Mouse (Mus musculus) heart, embryonic 10.5 days (tissue): ENCODE results near the gene Selenbp1. TPM values are rescaled to one million over a fixed set of nuclear protein-coding genes. Genes with fewer than 3 reads are reported as not detected.
A peak's percentile ranks its signal among the peaks of the same experiment; 100 is the strongest.
"Not testable (repeated sequence)": the region's sequence is repeated elsewhere in the genome, so short reads cannot be mapped to it uniquely, and the experiment has no call there.

ENCODE experiments used
- DNase-seq: peaks from one replicate; pipeline ENCODE4 v3.0.0-alpha.2; 2017; ENCODE audit warnings: low spot score
- H3K27ac ChIP-seq: fragments of 300-500 bp; sonication (generic); 2 replicates; pipeline ENCODE4 v1.5.1; 2016; ENCODE audit warnings: mild to moderate bottlenecking
- H3K27me3 ChIP-seq: fragments of 300-500 bp; sonication (generic); 2 replicates; pipeline ENCODE4 v1.6.1; 2016; ENCODE audit warnings: mild to moderate bottlenecking; ENCODE audit not compliant: poor library complexity, insufficient read depth, severe bottlenecking
- H3K36me3 ChIP-seq: fragments of 300-500 bp; sonication (generic); 2 replicates; pipeline ENCODE4 v1.6.1; 2016; ENCODE audit warnings: mild to moderate bottlenecking, moderate library complexity
- H3K4me1 ChIP-seq: fragments of 300-500 bp; sonication (generic); 2 replicates; pipeline ENCODE4 v1.6.1; 2016; ENCODE audit warnings: mild to moderate bottlenecking
- H3K4me3 ChIP-seq: fragments of 300-500 bp; sonication (generic); 2 replicates; pipeline ENCODE4 v1.5.1; 2016; ENCODE audit warnings: mild to moderate bottlenecking, moderate library complexity
- H3K9me3 ChIP-seq: fragments of 300-500 bp; sonication (generic); 2 replicates; pipeline ENCODE4 v1.6.1; 2016; ENCODE audit warnings: mild to moderate bottlenecking, moderate library complexity
- WGBS: fragments of 180-500 bp; shearing (Covaris S2); methylation state at CpG from one replicate; pipeline ENCODE4 v1.1.7; 2016; 5-methylcytosine and 5-hydroxymethylcytosine counted together
- polyA plus RNA-seq: library from polyadenylated mRNA; unstranded; fragments of >200 nt; fragmentation: Nextera tagmentation; extraction: Ambion mirVana; gene quantifications from 2 replicates; pipeline ENCODE4 v1.2.1, GENCODE M21; 2016

The Selenbp1 gene
- polyA plus RNA-seq = 30.5 and 35.8 TPM in 2 replicates

DNA sequence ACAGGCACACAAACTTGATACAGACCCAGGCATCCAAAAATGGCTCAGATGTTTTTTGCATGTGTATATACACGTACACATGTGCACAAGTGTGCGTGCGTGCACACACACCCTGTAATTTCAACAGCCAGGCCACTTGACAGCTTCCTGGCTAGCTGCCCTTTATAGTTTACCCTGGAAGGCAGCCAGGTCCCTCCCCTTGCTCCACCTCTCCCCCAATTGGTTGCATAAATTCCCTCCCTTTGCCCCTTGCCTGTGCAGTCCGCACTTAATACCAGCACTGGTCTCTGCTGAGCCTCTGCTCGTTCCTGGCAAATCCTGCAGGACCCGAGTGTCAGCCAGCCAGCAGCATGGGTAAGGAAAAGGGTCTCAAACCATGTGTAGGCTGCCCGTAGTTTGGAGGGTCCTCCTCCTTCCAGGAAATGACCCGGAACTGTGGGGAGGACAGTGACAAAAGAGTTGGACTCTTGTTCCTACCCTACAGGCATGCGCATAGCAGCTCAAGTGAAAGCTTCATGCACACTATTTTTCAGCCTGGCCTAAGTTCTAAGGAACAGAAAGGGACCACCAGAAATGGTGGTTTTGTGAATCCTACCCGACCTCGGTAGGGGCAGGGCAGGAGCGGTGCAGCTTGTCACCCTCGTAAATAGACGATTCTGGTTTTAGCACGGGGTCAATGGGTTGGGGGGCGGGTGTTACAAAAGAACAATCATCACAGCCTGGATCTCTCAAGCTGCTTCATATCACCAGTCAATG lies at the start of gene Selenbp1:
Selenbp1 (plus strand) TSS at position 248 of the 756 bp plus-strand sequence.
- peak within 1 kb of the TSS; percentile 47 for H3K4me3 ChIP-seq
- H3K4me1 ChIP-seq = peaks cover 30% of the 10 kb centered on the region
- peak within 1 kb of the TSS; percentile 85 for H3K27ac ChIP-seq
- WGBS = 22% methylated on average over 16 of the region's 16 CpGs
- no peaks in the 10 kb centered on the region for H3K36me3 ChIP-seq
- H3K27me3 ChIP-seq = no peaks in the 10 kb centered on the region
- DNase-seq = peak; percentile 95
- no peaks in the 10 kb centered on the region for H3K9me3 ChIP-seq

DNA sequence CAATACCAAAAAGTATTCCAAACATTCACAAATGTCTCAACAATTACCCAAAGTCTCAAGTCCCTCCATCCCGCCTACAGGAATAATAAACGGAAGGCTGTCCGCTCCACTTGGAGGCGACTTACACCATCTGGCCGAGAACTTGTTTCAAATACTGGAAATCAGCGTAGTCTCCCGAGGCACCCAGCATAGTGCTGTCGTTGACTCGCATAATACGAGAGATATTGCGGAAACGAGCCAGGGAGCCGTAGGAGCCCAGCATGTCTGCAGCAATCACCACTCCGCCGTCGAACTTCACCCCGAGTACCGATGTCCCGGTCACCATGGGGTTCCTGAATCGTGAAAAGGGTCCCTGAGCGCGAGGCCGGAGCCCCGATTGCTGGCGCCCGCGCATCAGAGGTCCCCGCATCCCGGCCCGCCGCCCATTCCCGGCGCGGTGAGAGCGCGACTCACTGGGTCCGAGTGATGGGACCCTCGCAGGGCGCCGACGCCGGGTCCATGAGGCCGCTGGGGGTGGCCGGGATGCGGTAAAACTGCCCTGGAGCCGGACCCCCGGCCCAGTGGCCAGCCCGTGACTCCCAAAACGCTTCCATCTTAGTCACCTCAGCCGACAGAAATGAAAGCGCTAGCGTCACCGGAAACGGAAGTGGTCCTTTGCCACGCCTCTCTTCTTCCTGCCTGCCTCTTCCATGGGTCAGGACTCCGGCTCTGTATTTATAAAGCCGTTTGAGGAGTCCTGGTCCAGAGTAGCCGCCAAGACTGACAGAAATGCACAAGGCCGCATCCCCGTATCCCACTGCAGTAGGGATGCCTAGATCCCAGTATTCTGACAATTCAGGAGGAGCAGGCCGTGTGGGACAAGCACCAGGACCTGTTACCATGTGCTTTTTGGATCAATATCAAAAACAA lies 46.3 kb upstream of the Selenbp1 start, which contains the start of gene Psmb4:
Psmb4 (minus strand) TSS at position 646 of the 909 bp plus-strand sequence.
- DNase-seq = peak; percentile 96
- no peaks in the 10 kb centered on the region for H3K9me3 ChIP-seq
- peaks cover 34% of the 10 kb centered on the region for H3K36me3 ChIP-seq
- H3K27me3 ChIP-seq = no peaks in the 10 kb centered on the region
- peak within 1 kb of the TSS; percentile 91 for H3K4me3 ChIP-seq
- peaks cover 17% of the 10 kb centered on the region for H3K4me1 ChIP-seq
- WGBS = 1% methylated on average over 61 of the region's 61 CpGs
- H3K27ac ChIP-seq = peak within 1 kb of the TSS; percentile 91

DNA sequence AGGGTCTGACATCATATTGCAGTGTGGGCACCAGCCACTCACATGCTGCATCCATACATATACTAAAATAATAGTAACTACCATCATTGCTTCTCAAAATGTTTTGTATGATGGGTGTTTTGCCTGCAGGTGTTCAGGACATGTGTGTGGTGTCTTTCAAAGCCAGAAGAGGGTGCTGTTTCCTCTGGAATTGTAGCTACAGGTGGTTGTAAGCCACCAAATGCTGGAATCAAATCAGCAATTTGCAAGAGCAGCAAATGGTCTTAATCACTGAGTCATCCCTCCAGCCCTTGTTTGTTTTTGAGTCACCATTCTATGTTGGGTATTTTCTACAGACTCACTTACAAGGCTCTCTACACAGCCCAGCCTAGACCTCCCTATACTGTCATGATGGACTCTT lies 44.3 kb upstream of the Selenbp1 start:
- Histone ChIP-seq H3K27ac (no peak overlapping the region), H3K4me3 (no peak overlapping the region), H3K27me3 (no peaks in the 10 kb centered on the region), H3K36me3 (peaks cover 17% of the 10 kb centered on the region), H3K9me3 (no peaks in the 10 kb centered on the region), H3K4me1 (peaks cover 17% of the 10 kb centered on the region)
- no peak for DNase-seq

GRCm38 (mm10) chr3:94894076-94894475 lies 38.8 kb upstream of the Selenbp1 start:
- WGBS = 68% methylated on average over 3 of the region's 3 CpGs
- Histone ChIP-seq H3K4me3 (no peak overlapping the region), H3K4me1 (no peaks in the 10 kb centered on the region), H3K27ac (no peak overlapping the region), H3K9me3 (no peaks in the 10 kb centered on the region), H3K27me3 (no peaks in the 10 kb centered on the region), H3K36me3 (no peaks in the 10 kb centered on the region)
- DNase-seq = no peak

- 20% methylated on average over 7 of the region's 7 CpGs for WGBS
- no peak overlapping the region for H3K4me3 ChIP-seq
- H3K27me3 ChIP-seq = no peaks in the 10 kb centered on the region
- no peaks in the 10 kb centered on the region for H3K9me3 ChIP-seq
- no peaks in the 10 kb centered on the region for H3K4me1 ChIP-seq
- no peaks in the 10 kb centered on the region for H3K36me3 ChIP-seq
- no peak overlapping the region for H3K27ac ChIP-seq
- no peak for DNase-seq
These were observed 30.1 kb upstream of the Selenbp1 start for GRCm38 (mm10) chr3:94902747-94903146.

DNA sequence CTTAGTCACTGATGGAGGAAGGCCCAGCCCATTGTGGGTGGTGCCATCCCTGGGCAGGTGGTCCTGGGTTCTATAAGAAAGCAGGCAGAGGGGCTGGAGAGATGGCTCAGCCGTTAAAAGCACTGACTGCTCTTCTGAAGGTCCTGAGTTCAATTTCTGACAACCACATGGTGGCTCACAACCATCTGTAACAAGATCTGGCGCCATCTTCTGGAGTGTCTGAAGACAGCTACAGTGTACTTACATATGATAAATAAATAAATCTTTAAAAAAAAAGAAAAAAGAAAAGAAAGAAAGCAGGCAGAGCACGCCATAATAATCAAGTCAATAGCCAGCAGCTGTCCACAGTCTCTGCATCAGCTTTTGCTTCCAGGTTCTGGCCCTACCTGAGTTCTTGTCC lies 28.1 kb upstream of the Selenbp1 start:
- not testable (repeated sequence) for H3K36me3 ChIP-seq, H3K27ac ChIP-seq, H3K4me3 ChIP-seq, H3K4me1 ChIP-seq, DNase-seq, H3K27me3 ChIP-seq, H3K9me3 ChIP-seq
- WGBS = 55% methylated on average over 3 of the region's 3 CpGs

- no peak for DNase-seq
- 41% methylated on average over 1 of the region's 1 CpGs for WGBS
- Histone ChIP-seq H3K27ac (no peak overlapping the region), H3K4me3 (no peak overlapping the region), H3K36me3 (no peaks in the 10 kb centered on the region), H3K4me1 (no peaks in the 10 kb centered on the region), H3K27me3 (no peaks in the 10 kb centered on the region), H3K9me3 (no peaks in the 10 kb centered on the region)
These were observed 26.4 kb upstream of the Selenbp1 start for GRCm38 (mm10) chr3:94906482-94906881.

- Histone ChIP-seq H3K4me1 (no peaks in the 10 kb centered on the region), H3K27me3 (no peaks in the 10 kb centered on the region), H3K36me3 (no peaks in the 10 kb centered on the region), H3K9me3 (no peaks in the 10 kb centered on the region), H3K4me3 (no peak overlapping the region), H3K27ac (no peak overlapping the region)
- 63% methylated on average over 2 of the region's 2 CpGs for WGBS
- no peak for DNase-seq
These were observed 21.7 kb upstream of the Selenbp1 start for GRCm38 (mm10) chr3:94911050-94911693.

DNA sequence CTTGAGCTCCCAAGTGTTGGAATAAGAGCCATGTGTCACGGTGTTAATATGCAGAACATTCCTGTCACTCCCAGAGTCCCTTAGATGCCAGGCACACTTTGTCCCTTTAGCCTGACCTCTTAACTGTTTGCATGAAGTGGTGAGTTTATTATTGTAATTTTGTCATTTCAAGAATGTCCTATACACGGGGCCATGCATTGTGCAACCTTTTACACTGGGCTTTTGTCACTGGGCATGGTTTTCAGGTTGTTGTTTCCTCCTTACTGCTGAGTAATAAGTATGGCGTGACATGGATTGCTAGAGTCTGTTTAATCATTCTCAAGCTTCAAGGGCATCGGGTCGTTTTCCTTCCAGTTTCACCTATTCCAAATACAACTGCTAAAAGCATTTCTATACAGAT lies 19.1 kb upstream of the Selenbp1 start:
- Histone ChIP-seq H3K9me3 (no peaks in the 10 kb centered on the region), H3K27me3 (no peaks in the 10 kb centered on the region), H3K4me3 (no peak overlapping the region), H3K36me3 (no peaks in the 10 kb centered on the region), H3K27ac (no peak overlapping the region), H3K4me1 (peaks cover 8% of the 10 kb centered on the region)
- WGBS = 70% methylated on average over 5 of the region's 5 CpGs
- DNase-seq = no peak

GRCm38 (mm10) chr3:94915903-94916741 lies 16.7 kb upstream of the Selenbp1 start:
- 88% methylated on average over 7 of the region's 7 CpGs for WGBS
- Histone ChIP-seq H3K27ac (no peak overlapping the region), H3K27me3 (no peaks in the 10 kb centered on the region), H3K36me3 (no peaks in the 10 kb centered on the region), H3K4me1 (peaks cover 8% of the 10 kb centered on the region), H3K9me3 (no peaks in the 10 kb centered on the region), H3K4me3 (no peak overlapping the region)
- no peak for DNase-seq

- Histone ChIP-seq H3K9me3 (no peaks in the 10 kb centered on the region), H3K36me3 (no peaks in the 10 kb centered on the region), H3K4me1 (peaks cover 8% of the 10 kb centered on the region), H3K27me3 (no peaks in the 10 kb centered on the region), H3K4me3 (no peak overlapping the region), H3K27ac (peak overlapping the region; percentile 69; the same call in 1 of the 2 replicates)
- DNase-seq = peak; percentile 80
- 55% methylated on average over 14 of the region's 14 CpGs for WGBS
These were observed 15.0 kb upstream of the Selenbp1 start for GRCm38 (mm10) chr3:94917816-94918361.

GRCm38 (mm10) chr3:94918845-94919244 lies 14.0 kb upstream of the Selenbp1 start:
- peaks cover 8% of the 10 kb centered on the region for H3K4me1 ChIP-seq
- 77% methylated on average over 4 of the region's 4 CpGs for WGBS
- H3K36me3 ChIP-seq = no peaks in the 10 kb centered on the region
- H3K4me3 ChIP-seq = no peak overlapping the region
- H3K27me3 ChIP-seq = no peaks in the 10 kb centered on the region
- no peaks in the 10 kb centered on the region for H3K9me3 ChIP-seq
- DNase-seq = no peak
- H3K27ac ChIP-seq = no peak overlapping the region
